Mouse (Mus musculus): ENCODE results near the gene Phka2. TPM values are rescaled to one million over a fixed set of nuclear protein-coding genes. Genes with fewer than 3 reads are reported as not detected.
A peak's percentile ranks its signal among the peaks of the same experiment; 100 is the strongest.

Gene Phka2
- 10.6 and 11.9 TPM in 2 replicates for polyA plus RNA-seq (2015; fragmentation: Nextera tagmentation; extraction: Ambion mirVana)

DNA sequence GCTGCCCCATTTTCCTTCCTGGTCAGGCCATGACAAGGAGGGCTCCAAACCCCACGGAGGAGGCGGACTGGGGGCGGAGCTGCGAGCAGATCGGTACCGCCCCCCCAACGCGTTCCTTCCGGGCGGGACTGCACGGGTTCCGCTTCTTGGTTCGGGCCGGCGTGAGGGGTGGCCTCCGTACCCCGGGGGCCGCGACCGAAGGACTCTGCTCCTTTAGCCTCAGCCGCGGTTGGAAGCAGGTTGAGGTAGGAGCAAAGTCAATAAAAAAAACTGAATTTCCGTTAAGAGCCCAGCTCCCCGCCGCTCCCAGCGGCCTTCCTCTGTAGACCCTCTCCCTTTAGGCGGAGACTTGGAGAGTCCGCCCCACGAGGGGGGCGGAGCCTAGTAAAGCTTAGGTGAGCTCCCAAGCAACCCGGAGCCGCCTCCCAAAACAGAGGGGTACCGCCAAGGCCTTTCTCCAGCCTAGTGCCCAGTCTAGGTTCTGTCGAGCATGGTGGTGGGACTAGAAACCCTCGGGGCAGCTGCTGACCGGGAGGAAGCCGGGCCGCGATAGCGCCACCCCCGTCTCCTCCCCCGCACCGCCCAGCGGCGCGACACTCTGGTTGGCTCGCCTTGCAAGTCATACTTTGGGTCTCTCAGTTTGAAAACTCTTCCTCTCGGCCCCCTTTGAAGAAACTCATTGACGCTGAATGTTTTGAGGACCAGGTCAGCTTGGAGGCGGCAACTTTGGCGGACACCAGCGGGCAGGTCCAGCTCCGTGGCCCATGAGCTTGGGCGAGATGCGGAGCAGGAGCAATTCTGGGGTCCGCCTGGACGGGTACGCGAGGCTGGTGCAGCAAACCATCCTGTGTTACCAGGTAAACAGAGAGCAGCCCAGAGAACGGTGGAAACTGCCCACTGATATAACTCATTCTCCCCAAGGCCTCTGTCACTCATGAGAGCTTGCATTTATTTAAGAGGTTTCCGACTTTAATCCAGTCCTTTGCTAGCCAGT lies at the start of gene Phka2:
Gene Phka2, plus strand, starts transcription at position 119 of the 994 bp plus-strand sequence.
- peak within 1 kb of the TSS; percentile 72 for H3K9ac ChIP-seq (ENCODE audit: low read depth, low read length)

GRCm38 (mm10) chrX:160455686-160456085 lies 46.3 kb upstream of the Phka2 start:
- no peak for ATAC-seq
- WGBS: 69% methylated on average over 5 of the region's 5 CpGs
- Histone ChIP-seq H3K4me2 (ENCODE audit: low read depth, low read length) (no peak overlapping the region), H3K27ac (ENCODE audit: low read length) (no peak overlapping the region), H3K9ac (ENCODE audit: low read depth, low read length) (no peak overlapping the region), H3K9me3 (ENCODE audit: control insufficient read depth, low read length) (no peaks in the 10 kb centered on the region), H3K4me3 (ENCODE audit: low read length) (no peak overlapping the region), H3K27me3 (replicated peaks; ENCODE audit: control insufficient read depth, insufficient read depth, low read length) (no peaks in the 10 kb centered on the region), H3K4me1 (ENCODE audit: control insufficient read depth, insufficient read depth, low read length) (no peaks in the 10 kb centered on the region), H3K36me3 (ENCODE audit: control insufficient read depth, insufficient read depth, low read length) (no peaks in the 10 kb centered on the region)

More for the DNA sequence above, at the start of gene Phka2:
- peaks cover 4% of the 10 kb centered on the region; the same call in 1 of the 2 replicates for H3K4me1 ChIP-seq (ENCODE audit: control insufficient read depth, insufficient read depth, low read length)
- 15% methylated on average over 58 of the region's 61 CpGs for WGBS
- H3K4me3 ChIP-seq (ENCODE audit: low read length): peak within 1 kb of the TSS; percentile 68
- H3K4me2 ChIP-seq (ENCODE audit: low read depth, low read length): peak within 1 kb of the TSS; percentile 55
- H3K36me3 ChIP-seq (ENCODE audit: control insufficient read depth, insufficient read depth, low read length): no peaks in the 10 kb centered on the region
- peak within 1 kb of the TSS; percentile 75 for H3K27ac ChIP-seq (ENCODE audit: low read length)
- no peaks in the 10 kb centered on the region for H3K9me3 ChIP-seq (ENCODE audit: control insufficient read depth, low read length)
- no peaks in the 10 kb centered on the region for H3K27me3 ChIP-seq (replicated peaks; ENCODE audit: control insufficient read depth, insufficient read depth, low read length)
- ATAC-seq: peak; percentile 99

GRCm38 (mm10) chrX:160471257-160471786 lies 30.6 kb upstream of the Phka2 start:
- Histone ChIP-seq H3K36me3 (ENCODE audit: control insufficient read depth, insufficient read depth, low read length) (no peaks in the 10 kb centered on the region), H3K4me1 (ENCODE audit: control insufficient read depth, insufficient read depth, low read length) (no peaks in the 10 kb centered on the region), H3K4me3 (ENCODE audit: low read length) (no peak overlapping the region), H3K27me3 (replicated peaks; ENCODE audit: control insufficient read depth, insufficient read depth, low read length) (0 out of 2 replicates have a peak, but pooled peaks cover 3% of the 10 kb centered on the region), H3K4me2 (ENCODE audit: low read depth, low read length) (no peak overlapping the region), H3K9me3 (ENCODE audit: control insufficient read depth, low read length) (no peaks in the 10 kb centered on the region), H3K27ac (ENCODE audit: low read length) (no peak overlapping the region), H3K9ac (ENCODE audit: low read depth, low read length) (no peak overlapping the region)
- no peak for ATAC-seq
- 74% methylated on average over 3 of the region's 3 CpGs for WGBS

- H3K27me3 ChIP-seq (replicated peaks; ENCODE audit: control insufficient read depth, insufficient read depth, low read length): no peaks in the 10 kb centered on the region
- WGBS: 76% methylated on average over 2 of the region's 2 CpGs
Observed at GRCm38 (mm10) chrX:160489784-160490183, 12.2 kb upstream of the Phka2 start.

GRCm38 (mm10) chrX:160494333-160494732 lies 7.6 kb upstream of the Phka2 start:
- no peaks in the 10 kb centered on the region for H3K4me1 ChIP-seq (ENCODE audit: control insufficient read depth, insufficient read depth, low read length)
- H3K9ac ChIP-seq (ENCODE audit: low read depth, low read length): no peak overlapping the region
- H3K27ac ChIP-seq (ENCODE audit: low read length): no peak overlapping the region
- H3K27me3 ChIP-seq (replicated peaks; ENCODE audit: control insufficient read depth, insufficient read depth, low read length): no peaks in the 10 kb centered on the region
- no peaks in the 10 kb centered on the region for H3K9me3 ChIP-seq (ENCODE audit: control insufficient read depth, low read length)
- no peak for ATAC-seq
- H3K4me2 ChIP-seq (ENCODE audit: low read depth, low read length): no peak overlapping the region
- H3K4me3 ChIP-seq (ENCODE audit: low read length): no peak overlapping the region
- 46% methylated on average over 2 of the region's 3 CpGs for WGBS
- no peaks in the 10 kb centered on the region for H3K36me3 ChIP-seq (ENCODE audit: control insufficient read depth, insufficient read depth, low read length)

More at GRCm38 (mm10) chrX:160489784-160490183, 12.2 kb upstream of the Phka2 start:
- Histone ChIP-seq H3K4me2 (ENCODE audit: low read depth, low read length) (no peak overlapping the region), H3K36me3 (ENCODE audit: control insufficient read depth, insufficient read depth, low read length) (no peaks in the 10 kb centered on the region), H3K9me3 (ENCODE audit: control insufficient read depth, low read length) (no peaks in the 10 kb centered on the region), H3K9ac (ENCODE audit: low read depth, low read length) (no peak overlapping the region), H3K4me1 (ENCODE audit: control insufficient read depth, insufficient read depth, low read length) (no peaks in the 10 kb centered on the region), H3K4me3 (ENCODE audit: low read length) (no peak overlapping the region), H3K27ac (ENCODE audit: low read length) (no peak overlapping the region)
- no peak for ATAC-seq

GRCm38 (mm10) chrX:160494921-160495320 lies 7.0 kb upstream of the Phka2 start:
- Histone ChIP-seq H3K36me3 (ENCODE audit: control insufficient read depth, insufficient read depth, low read length) (no peaks in the 10 kb centered on the region), H3K4me3 (ENCODE audit: low read length) (no peak overlapping the region), H3K27me3 (replicated peaks; ENCODE audit: control insufficient read depth, insufficient read depth, low read length) (no peaks in the 10 kb centered on the region), H3K4me2 (ENCODE audit: low read depth, low read length) (no peak overlapping the region), H3K4me1 (ENCODE audit: control insufficient read depth, insufficient read depth, low read length) (no peaks in the 10 kb centered on the region), H3K9me3 (ENCODE audit: control insufficient read depth, low read length) (no peaks in the 10 kb centered on the region), H3K27ac (ENCODE audit: low read length) (no peak overlapping the region), H3K9ac (ENCODE audit: low read depth, low read length) (no peak overlapping the region)
- no peak for ATAC-seq
- 69% methylated on average over 6 of the region's 6 CpGs for WGBS

GRCm38 (mm10) chrX:160496473-160496872 lies 5.5 kb upstream of the Phka2 start:
- no peak overlapping the region for H3K4me3 ChIP-seq (ENCODE audit: low read length)
- H3K4me2 ChIP-seq (ENCODE audit: low read depth, low read length): no peak overlapping the region
- no peak overlapping the region for H3K27ac ChIP-seq (ENCODE audit: low read length)
- H3K27me3 ChIP-seq (replicated peaks; ENCODE audit: control insufficient read depth, insufficient read depth, low read length): no peaks in the 10 kb centered on the region
- no peak overlapping the region for H3K9ac ChIP-seq (ENCODE audit: low read depth, low read length)
- H3K4me1 ChIP-seq (ENCODE audit: control insufficient read depth, insufficient read depth, low read length): no peaks in the 10 kb centered on the region
- WGBS: 69% methylated on average over 5 of the region's 5 CpGs
- no peaks in the 10 kb centered on the region for H3K36me3 ChIP-seq (ENCODE audit: control insufficient read depth, insufficient read depth, low read length)
- ATAC-seq: no peak
- H3K9me3 ChIP-seq (ENCODE audit: control insufficient read depth, low read length): no peaks in the 10 kb centered on the region

GRCm38 (mm10) chrX:160501095-160501494 lies 871 bp upstream of the Phka2 start:
- Histone ChIP-seq H3K4me1 (ENCODE audit: control insufficient read depth, insufficient read depth, low read length) (peaks cover 4% of the 10 kb centered on the region; the same call in 1 of the 2 replicates), H3K9ac (ENCODE audit: low read depth, low read length) (no peak overlapping the region), H3K36me3 (ENCODE audit: control insufficient read depth, insufficient read depth, low read length) (no peaks in the 10 kb centered on the region), H3K9me3 (ENCODE audit: control insufficient read depth, low read length) (no peaks in the 10 kb centered on the region), H3K4me2 (ENCODE audit: low read depth, low read length) (no peak overlapping the region), H3K27me3 (replicated peaks; ENCODE audit: control insufficient read depth, insufficient read depth, low read length) (no peaks in the 10 kb centered on the region), H3K27ac (ENCODE audit: low read length) (no peak overlapping the region), H3K4me3 (ENCODE audit: low read length) (no peak overlapping the region)
- no peak for ATAC-seq
- WGBS: 82% methylated on average over 3 of the region's 3 CpGs

- Histone ChIP-seq H3K4me3 (ENCODE audit: low read length) (peak overlapping the region; percentile 68), H3K4me2 (ENCODE audit: low read depth, low read length) (peak overlapping the region; percentile 37; the same call in 1 of the 2 replicates), H3K27me3 (replicated peaks; ENCODE audit: control insufficient read depth, insufficient read depth, low read length) (no peaks in the 10 kb centered on the region), H3K9ac (ENCODE audit: low read depth, low read length) (peak overlapping the region; percentile 72; the same call in 1 of the 2 replicates), H3K36me3 (ENCODE audit: control insufficient read depth, insufficient read depth, low read length) (no peaks in the 10 kb centered on the region), H3K27ac (ENCODE audit: low read length) (no peak overlapping the region), H3K9me3 (ENCODE audit: control insufficient read depth, low read length) (no peaks in the 10 kb centered on the region), H3K4me1 (ENCODE audit: control insufficient read depth, insufficient read depth, low read length) (peaks cover 4% of the 10 kb centered on the region; the same call in 1 of the 2 replicates)
- 15% methylated on average over 12 of the region's 12 CpGs for WGBS
- peak; percentile 89 for ATAC-seq
Observed at GRCm38 (mm10) chrX:160501687-160502047, 299 bp upstream of the Phka2 start.
